Mouse (Mus musculus): ENCODE measurements around the gene Hoxc5.

Gene Hoxc5

GRCm38 (mm10) chr15:102945185-102946077 lies 21.8 kb upstream of the Hoxc5 start:
- DNase-seq (ENCODE audit: low spot score) = no peak

GRCm38 (mm10) chr15:102947276-102947675 lies 20.0 kb upstream of the Hoxc5 start:
- DNase-seq (ENCODE audit: low spot score) = no peak

GRCm38 (mm10) chr15:102948842-102949241 lies 18.4 kb upstream of the Hoxc5 start:
- DNase-seq (ENCODE audit: low spot score) = no peak

DNA sequence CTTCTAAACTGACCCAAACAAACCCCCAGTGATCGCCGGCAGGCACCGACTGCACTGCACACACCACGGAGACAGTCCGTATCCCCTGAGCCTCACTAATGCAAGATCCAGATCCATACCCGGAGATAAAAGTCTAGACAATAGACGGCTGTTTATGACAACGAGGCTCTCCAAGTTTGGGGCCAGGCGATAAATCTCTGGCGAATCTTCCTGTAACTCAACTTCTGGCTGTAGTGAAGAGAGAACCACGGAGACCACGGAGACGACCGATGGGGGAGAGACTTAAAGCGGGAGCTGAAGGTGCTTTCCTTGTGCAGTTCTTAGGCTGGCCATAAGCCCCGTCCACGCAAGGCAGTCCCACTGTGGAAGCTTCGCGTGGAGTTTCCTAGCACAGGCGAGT lies 17.5 kb upstream of the Hoxc5 start:
- DNase-seq (ENCODE audit: low spot score) = no peak

GRCm38 (mm10) chr15:102950877-102951276 lies 16.4 kb upstream of the Hoxc5 start:
- DNase-seq (ENCODE audit: low spot score) = no peak

DNA sequence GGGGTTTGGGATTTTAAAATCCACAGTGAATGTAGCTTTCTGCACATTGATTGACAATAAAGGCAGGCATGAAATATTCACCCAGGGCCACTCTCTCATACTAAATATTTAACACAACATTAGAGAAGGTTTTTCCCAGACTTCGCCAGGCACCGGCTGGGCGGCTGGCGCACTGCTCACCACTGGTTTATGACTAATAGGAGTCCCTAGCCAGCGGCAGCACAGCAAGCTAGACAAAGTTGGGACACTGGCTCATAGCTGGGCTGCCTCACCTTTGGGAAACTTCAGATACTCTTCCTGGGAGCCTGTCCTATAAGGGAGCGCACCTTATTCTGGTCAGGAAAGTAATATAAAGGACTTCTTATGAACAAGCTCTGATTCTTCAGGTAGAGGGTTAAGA lies 13.7 kb upstream of the Hoxc5 start:
- DNase-seq (ENCODE audit: low spot score) = no peak

DNA sequence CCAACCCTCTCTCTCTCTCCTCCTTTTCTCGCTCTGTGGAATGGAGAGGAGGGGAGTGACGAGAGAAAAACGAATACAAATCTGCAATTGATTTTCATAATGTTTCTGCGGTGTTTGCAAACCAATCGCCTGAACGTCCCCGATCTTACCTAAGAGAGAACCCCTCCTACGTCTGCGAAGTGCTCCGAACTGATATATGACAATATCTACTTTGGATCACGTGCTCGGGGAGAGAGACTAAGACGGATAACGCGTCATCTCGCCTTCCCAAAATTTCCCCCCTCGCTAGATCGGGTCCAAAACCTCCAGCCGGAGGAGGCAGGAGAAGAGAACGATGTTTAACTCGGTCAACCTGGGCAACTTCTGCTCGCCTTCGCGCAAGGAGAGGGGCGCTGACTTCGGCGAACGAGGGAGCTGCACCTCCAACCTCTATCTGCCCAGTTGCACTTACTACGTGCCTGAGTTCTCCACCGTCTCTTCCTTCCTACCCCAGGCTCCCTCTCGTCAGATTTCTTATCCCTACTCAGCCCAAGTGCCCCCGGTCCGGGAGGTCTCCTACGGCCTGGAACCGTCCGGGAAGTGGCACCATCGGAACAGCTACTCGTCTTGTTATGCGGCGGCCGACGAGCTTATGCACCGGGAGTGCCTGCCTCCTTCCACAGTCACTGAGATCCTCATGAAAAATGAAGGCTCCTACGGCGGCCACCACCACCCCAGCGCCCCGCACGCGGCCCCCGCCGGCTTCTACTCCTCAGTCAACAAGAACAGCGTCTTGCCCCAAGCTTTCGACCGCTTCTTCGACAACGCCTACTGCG lies 12.8 kb upstream of the Hoxc5 start, which contains the start of gene Hoxc11:
Gene Hoxc11 (plus strand): TSS at position 236 of the 815 bp plus-strand sequence.
- DNase-seq (ENCODE audit: low spot score) = no peak

DNA sequence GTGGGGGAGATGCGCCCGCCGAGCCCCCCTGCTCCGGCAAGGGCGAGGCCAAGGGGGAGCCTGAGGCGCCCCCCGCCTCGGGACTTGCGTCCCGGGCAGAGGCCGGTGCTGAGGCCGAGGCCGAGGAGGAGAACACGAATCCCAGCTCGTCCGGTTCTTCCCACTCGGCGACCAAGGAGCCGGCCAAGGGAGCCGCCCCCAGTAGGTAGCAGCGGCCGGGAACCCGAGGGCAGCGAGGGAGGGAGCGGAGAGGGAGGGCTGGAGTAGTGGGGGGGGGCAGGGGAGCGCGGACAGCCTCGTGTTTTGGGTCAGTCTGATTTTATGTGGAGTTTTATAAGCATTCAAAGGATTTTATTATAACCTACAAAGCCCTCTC lies 12.2 kb upstream of the Hoxc5 start:
- DNase-seq (ENCODE audit: low spot score) = no peak

DNA sequence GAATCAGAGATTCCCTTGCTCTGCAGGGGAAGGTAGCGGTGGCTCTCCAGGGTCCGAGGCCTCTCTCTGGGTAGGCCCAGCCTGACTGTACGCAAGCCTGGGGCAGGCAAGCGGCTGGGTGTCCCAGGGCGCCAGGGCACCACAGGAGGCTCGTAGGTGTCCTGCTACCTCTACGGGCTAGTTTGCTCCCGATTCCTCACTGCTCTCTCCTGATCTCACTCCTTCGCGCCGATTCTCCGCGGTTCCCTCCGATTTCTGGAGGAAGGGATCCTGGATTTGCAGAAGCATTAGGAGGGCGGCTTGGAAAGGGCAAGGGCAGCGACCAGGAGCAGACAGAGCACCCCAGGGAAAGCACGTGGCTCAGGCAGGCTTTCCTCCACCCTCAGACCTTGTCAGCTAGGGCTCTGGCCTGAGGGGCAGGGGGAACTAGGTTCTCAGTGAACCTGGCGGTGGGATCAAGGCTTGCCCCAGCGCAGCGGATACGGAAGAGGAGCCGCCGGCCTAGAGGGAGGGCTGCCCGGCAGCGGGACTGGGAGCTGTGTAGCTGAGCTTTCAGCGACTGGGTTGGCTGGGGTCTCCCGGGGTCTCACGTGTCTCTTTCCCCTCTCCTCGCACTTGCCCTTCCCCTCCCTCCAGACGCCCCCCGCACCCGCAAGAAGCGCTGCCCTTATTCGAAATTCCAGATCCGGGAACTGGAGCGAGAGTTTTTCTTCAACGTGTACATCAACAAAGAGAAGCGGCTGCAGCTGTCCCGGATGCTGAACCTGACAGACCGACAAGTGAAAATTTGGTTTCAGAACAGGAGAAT lies 11.2 kb upstream of the Hoxc5 start:
- DNase-seq (ENCODE audit: low spot score) = no peak

DNA sequence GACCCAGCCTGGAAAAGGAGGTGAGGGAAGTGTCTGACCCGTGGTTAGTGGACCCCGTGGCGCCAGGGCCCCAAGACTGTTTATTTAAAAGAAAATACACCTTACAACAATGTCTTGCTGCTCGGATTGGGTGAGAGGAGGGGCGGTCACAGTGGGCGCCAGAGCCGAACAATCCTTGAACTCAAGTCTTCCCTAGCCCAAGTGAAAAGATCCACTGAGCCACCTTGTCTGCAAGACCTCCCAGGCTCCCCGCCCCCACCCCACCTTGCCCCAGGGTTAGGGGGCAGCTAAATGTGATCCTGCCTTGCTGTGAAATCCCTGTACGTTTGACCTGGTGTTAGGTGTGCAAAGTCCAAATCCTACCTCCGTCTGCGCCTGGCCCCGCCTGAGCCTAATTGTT lies 10.3 kb upstream of the Hoxc5 start:
- DNase-seq (ENCODE audit: low spot score) = no peak

DNA sequence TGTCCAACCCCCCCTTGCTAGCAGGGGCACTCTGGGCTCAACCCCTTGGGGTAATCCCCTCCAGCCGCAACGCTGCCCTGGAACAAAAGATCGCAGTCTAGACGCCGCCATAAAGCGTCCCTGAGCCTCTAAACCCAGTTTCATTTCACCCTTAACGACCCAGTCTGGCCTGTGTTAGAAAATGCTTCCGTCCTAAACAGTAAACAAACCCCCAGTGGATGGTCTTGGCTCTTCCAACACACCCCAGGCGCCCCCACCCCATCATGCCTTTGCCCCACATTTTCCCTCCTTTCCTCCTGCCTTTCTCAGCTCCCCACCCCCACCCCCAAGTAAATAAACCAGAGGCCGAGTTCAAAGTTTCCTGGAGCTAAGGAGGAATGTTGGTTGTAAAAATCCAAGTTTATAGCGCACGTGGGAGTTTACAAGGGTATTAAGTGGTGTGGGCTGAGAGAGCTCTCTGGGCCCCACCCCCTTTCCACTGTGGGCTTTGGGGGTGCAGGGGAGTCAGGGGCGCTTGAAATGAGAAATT lies 7.5 kb upstream of the Hoxc5 start:
- no peak for DNase-seq (ENCODE audit: low spot score)

DNA sequence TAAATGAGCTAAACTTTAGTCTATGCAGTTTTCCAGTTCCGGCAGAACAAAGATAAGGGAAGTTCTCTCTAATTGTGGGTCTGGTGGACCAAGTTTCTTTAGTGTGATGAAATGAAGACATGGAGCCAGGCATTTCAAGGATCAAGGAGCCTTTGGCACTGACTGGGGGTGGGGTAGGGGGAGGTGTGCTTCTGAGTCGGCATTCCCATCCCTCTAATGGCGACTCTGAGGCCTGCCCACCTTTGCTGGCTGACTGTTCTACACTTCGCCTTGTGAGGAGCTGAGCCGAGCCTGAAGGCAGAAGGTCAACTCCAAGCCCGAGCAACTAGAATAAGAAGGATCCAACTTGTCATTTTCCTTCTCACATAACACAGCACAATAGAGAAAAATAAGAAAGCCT lies 5.5 kb upstream of the Hoxc5 start:
- no peak for DNase-seq (ENCODE audit: low spot score)

GRCm38 (mm10) chr15:102962492-102962891 lies 4.8 kb upstream of the Hoxc5 start:
- DNase-seq (ENCODE audit: low spot score) = no peak

- DNase-seq (ENCODE audit: low spot score) = no peak
Measured at GRCm38 (mm10) chr15:102963259-102963658, 4.0 kb upstream of the Hoxc5 start.

- DNase-seq (ENCODE audit: low spot score) = peak; percentile 86
Measured at GRCm38 (mm10) chr15:102963671-102964640, 3.3 kb upstream of the Hoxc5 start.

- DNase-seq (ENCODE audit: low spot score) = no peak
Measured at GRCm38 (mm10) chr15:102965003-102965891, 2.0 kb upstream of the Hoxc5 start.

DNA sequence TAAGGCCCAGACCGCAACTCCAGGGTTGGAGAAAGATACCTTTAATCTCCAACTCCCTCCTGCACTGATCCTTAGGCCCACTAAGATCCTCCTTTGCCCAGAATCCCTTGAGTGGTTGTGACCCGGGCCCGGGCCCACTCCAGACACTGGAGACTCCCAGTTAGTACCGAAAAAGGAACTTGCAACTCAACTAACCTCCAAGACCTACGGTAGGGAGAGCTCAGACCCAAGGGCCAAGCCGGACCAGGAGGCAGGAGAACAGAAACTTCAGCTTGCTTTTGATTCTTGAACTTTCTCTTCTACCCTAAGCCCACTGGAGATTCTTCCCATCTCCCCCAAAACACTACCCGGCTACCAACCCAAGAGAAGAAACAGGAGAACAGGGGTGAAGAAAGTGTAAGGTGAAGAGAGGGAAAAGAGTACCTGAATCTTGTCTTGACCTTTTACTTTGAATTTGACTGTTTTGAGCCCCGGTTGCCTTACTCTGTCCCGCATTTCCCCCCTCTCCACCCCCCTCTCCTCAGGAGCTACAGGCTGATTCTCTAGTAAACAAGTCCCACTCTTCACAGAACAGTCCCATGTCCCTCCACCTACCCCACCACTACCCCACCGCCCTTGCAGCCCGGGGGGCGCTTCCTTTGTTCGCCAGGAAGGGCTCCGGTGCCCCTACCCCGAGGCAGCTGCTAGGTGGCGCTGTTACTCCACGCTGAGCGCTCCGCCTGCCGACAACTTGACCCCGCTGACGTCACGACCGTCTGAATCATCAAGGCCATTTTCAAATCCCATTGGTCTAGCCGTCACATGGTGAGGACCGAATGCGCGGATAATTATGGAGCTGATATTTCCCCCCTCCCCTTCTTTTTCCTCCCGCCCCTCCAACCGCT lies 1.1 kb upstream of the Hoxc5 start:
- peak; percentile 98 for DNase-seq (ENCODE audit: low spot score)

DNA sequence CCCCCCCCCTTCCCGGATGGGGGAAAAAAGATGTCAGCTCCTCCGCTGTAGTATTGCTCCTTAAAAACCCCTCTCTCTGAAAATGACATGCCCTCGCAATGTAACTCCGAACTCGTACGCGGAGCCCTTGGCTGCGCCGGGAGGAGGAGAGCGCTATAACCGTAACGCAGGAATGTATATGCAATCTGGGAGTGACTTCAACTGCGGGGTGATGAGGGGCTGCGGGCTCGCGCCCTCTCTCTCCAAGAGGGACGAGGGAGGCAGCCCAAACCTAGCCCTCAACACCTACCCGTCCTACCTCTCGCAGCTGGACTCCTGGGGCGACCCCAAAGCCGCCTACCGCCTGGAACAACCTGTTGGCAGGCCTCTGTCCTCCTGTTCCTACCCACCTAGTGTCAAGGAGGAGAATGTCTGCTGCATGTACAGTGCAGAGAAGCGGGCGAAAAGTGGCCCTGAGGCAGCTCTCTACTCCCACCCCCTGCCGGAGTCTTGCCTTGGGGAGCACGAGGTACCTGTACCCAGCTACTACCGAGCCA lies 399 bp upstream of the Hoxc5 start, which contains the start of gene Hoxc10:
Gene Hoxc10 (plus strand): TSS at position 21 of the 536 bp plus-strand sequence.
- no peak for DNase-seq (ENCODE audit: low spot score)

All from embryo, embryonic 10 days (tissue).